Mouse (Mus musculus) hindbrain, embryonic 13.5 days (tissue): ENCODE measurements at regions not wholly inside any gene's neighbourhood (a gene's known extent, or its start where the extent isn't known, plus 50 kb on each side); places are given as distances from the start of the nearest gene placed in this dataset. TPM values are rescaled to one million over a fixed set of nuclear protein-coding genes. Genes with fewer than 3 reads are reported as not detected.
"Not testable (repeated sequence)": the region's sequence is repeated elsewhere in the genome, so short reads cannot be mapped to it uniquely, and the experiment has no call there.

Source experiments
- ATAC-seq: fragments of 200-750 bp; cut with Nextera tagmentation; 2 replicates; pipeline ENCODE4 v1.8.0; 2017; ENCODE audit warnings: moderate TSS enrichment; ENCODE audit not compliant: low FRiP score
- H3K27ac ChIP-seq: fragments of 300-500 bp; sonication (generic); 2 replicates; pipeline ENCODE4 v1.5.1; 2015; ENCODE audit warnings: inconsistent platforms, mild to moderate bottlenecking, moderate library complexity
- H3K27me3 ChIP-seq: fragments of 300-500 bp; sonication (generic); 2 replicates; pipeline ENCODE4 v1.6.1; 2015; ENCODE audit warnings: mild to moderate bottlenecking, inconsistent platforms
- H3K36me3 ChIP-seq: fragments of 300-500 bp; sonication (generic); 2 replicates; pipeline ENCODE4 v1.6.1; 2015; ENCODE audit warnings: mild to moderate bottlenecking, inconsistent platforms
- H3K4me1 ChIP-seq: fragments of 300-500 bp; sonication (generic); replicated peaks from 2 replicates; pipeline ENCODE4 v1.6.1; 2015; ENCODE audit warnings: inconsistent platforms
- H3K4me2 ChIP-seq: fragments of 300-500 bp; sonication (generic); 2 replicates; pipeline ENCODE4 v1.6.1; 2015; ENCODE audit warnings: inconsistent platforms, mild to moderate bottlenecking, moderate library complexity
- H3K4me3 ChIP-seq: fragments of 300-500 bp; sonication (generic); 2 replicates; pipeline ENCODE4 v1.5.1; 2015; ENCODE audit warnings: mild to moderate bottlenecking, inconsistent platforms
- H3K9ac ChIP-seq: fragments of 300-500 bp; sonication (generic); 2 replicates; pipeline ENCODE4 v1.6.1; 2015; ENCODE audit warnings: mild to moderate bottlenecking, inconsistent platforms
- H3K9me3 ChIP-seq: fragments of 300-500 bp; sonication (generic); 2 replicates; pipeline ENCODE4 v1.6.1; 2016; ENCODE audit warnings: inconsistent platforms
- WGBS: fragments of 180-500 bp; shearing (Covaris S2); methylation state at CpG from one replicate; pipeline ENCODE4 v1.1.7; 2015; 5-methylcytosine and 5-hydroxymethylcytosine counted together
- microRNA-seq: library from miRNA; unstranded; fragments of <30 nt; microRNA quantifications from one replicate; pipeline ENCODE4, GENCODE M21; 2016

GRCm38 (mm10) chr8:97232619-97233376 lies 1344.5 kb upstream of the Got2 start:
- Histone ChIP-seq H3K9ac (no peak overlapping the region), H3K36me3 (no peaks in the 10 kb centered on the region), H3K27ac (no peak overlapping the region), H3K27me3 (no peaks in the 10 kb centered on the region), H3K4me3 (no peak overlapping the region), H3K9me3 (no peaks in the 10 kb centered on the region), H3K4me2 (no peak overlapping the region), H3K4me1 (no peaks in the 10 kb centered on the region)
- 61% methylated on average over 2 of the region's 2 CpGs for WGBS
- no peak for ATAC-seq

- Histone ChIP-seq H3K4me1 (no peaks in the 10 kb centered on the region), H3K27ac (no peak overlapping the region), H3K4me3 (no peak overlapping the region), H3K27me3 (no peaks in the 10 kb centered on the region), H3K9me3 (no peaks in the 10 kb centered on the region), H3K9ac (no peak overlapping the region), H3K4me2 (no peak overlapping the region), H3K36me3 (no peaks in the 10 kb centered on the region)
- WGBS: 92% methylated on average over 5 of the region's 5 CpGs
- ATAC-seq: no peak
Measured at GRCm38 (mm10) chr8:97231652-97232051, 1343.3 kb upstream of the Got2 start.

GRCm38 (mm10) chr8:97191806-97192205 lies 1303.5 kb upstream of the Got2 start:
- Histone ChIP-seq H3K9ac (no peak overlapping the region), H3K4me2 (no peak overlapping the region), H3K4me3 (no peak overlapping the region), H3K4me1 (no peaks in the 10 kb centered on the region), H3K9me3 (no peaks in the 10 kb centered on the region), H3K27ac (no peak overlapping the region), H3K27me3 (no peaks in the 10 kb centered on the region), H3K36me3 (no peaks in the 10 kb centered on the region)
- 69% methylated on average over 1 of the region's 1 CpGs for WGBS
- no peak for ATAC-seq

GRCm38 (mm10) chr8:97183831-97184230 lies 1295.5 kb upstream of the Got2 start:
- not testable (repeated sequence) for H3K9ac ChIP-seq, ATAC-seq, H3K9me3 ChIP-seq, H3K4me3 ChIP-seq, H3K4me2 ChIP-seq, H3K36me3 ChIP-seq, H3K27me3 ChIP-seq, H3K27ac ChIP-seq, H3K4me1 ChIP-seq
- WGBS: 93% methylated on average over 13 of the region's 13 CpGs

GRCm38 (mm10) chr8:97182456-97182855 lies 1294.1 kb upstream of the Got2 start:
- H3K4me2 ChIP-seq, H3K9ac ChIP-seq, H3K27ac ChIP-seq, H3K27me3 ChIP-seq, H3K4me1 ChIP-seq, ATAC-seq, H3K4me3 ChIP-seq, H3K9me3 ChIP-seq, H3K36me3 ChIP-seq: not testable (repeated sequence)

Small RNA genes in the stretch of these regions (microRNA-seq; reads per million reads assigned to microRNA genes)
- not detected for gene Gm26399
